Mouse (Mus musculus): ENCODE measurements at regions not wholly inside any gene's neighbourhood (a gene's known extent, or its start where the extent isn't known, plus 50 kb on each side); places are given as distances from the start of the nearest gene placed in this dataset.

DNA sequence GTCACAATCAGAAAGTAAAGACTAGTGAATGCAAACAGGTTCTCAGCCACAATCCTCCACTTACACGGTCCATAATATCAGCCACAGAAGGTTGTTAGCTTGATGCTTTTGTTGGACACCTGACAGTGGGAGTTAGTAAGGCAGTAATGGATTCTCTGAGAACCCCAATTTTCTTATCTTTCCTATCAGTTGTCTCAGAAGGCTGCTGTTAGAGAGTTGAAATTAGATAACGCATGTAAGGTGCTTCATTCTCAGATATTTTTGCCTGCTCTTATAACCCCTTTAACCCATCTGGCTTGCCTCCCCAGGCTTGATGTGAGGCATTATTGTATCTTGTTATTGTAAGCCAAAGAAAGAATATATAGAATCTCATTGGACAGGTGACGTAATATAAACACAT lies 63.0 kb upstream of the Ube2e3 start:
- no peak for DNase-seq (ENCODE audit: low spot score in 2 of 2)

DNA sequence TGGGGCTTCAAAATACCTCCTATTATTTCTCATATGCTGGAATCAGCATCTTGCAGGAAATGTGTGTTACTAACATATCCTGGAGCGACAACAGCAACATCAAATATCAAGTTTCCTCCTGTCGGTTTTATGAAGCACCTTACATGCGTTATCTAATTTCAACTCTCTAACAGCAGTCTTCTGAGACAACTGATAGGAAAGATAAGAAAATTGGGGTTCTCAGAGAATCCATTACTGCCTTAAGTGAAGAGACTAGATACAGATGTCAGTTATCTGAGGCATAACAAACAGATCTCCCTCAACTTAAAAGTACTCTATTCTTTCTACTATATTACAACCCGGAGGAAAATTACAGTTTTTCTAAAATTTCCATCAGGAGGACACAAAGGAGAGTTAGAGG lies 64.4 kb upstream of the Ube2e3 start:
- no peak for DNase-seq (ENCODE audit: low spot score in 2 of 2)

DNA sequence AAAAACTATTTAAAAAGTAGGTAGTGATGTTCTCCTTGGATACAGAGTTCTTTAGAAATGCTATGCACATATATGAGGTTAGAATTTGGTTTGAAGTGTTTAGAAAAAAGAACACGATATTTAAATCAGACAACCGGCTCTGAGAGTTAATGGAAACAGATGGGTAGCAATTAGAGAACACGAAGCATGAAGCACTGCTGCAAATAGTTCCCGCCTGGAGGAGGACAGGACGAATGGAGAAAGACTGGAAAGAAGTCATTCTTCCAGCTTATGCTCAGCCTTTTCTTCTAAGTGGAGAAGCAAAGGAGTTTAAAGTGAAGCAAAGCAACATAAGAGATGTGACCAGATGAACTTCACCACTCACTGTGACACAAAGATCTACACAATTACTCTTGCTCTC lies 72.5 kb upstream of the Ube2e3 start:
- DNase-seq (ENCODE audit: low spot score in 2 of 2): no peak

DNA sequence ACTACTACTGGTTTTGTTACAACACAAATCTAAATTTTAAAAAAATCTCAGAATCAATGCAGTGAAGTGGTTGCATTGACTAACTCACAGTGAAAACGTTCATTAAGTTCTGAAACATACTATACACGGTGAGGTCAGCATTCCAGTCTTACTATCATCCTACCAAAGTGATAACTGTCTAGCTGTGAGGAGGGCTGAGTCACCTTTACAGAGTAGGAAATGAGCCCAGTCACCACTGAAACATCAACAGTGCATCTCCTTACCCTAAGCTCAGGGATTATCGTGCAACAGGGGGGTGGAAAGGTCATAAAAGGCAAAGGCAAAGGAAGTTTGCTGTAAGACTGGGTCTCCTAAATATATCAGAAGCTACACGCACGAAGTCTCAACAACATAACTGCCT lies 73.2 kb upstream of the Ube2e3 start:
- DNase-seq (ENCODE audit: low spot score in 2 of 2): no peak

DNA sequence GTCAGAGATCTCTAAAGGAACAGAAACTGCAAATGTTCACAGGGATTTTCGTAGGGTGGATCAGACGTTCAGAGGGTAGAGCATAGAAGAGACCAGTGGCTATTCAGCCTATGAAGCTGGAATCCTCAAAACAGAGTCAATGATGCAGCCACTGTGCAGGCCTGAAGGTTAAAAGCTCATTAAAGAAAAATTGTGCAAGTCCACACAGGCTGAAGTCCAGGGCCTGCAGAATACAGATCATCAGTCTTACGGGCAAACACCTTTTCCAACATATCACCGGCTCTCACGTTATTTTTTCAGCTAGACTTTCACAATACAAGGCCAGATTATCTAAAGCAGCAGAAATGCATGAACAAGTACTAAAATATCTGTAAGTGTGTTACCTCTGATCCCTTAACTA lies 78.8 kb upstream of the Ube2e3 start:
- DNase-seq (ENCODE audit: low spot score in 2 of 2): no peak

DNA sequence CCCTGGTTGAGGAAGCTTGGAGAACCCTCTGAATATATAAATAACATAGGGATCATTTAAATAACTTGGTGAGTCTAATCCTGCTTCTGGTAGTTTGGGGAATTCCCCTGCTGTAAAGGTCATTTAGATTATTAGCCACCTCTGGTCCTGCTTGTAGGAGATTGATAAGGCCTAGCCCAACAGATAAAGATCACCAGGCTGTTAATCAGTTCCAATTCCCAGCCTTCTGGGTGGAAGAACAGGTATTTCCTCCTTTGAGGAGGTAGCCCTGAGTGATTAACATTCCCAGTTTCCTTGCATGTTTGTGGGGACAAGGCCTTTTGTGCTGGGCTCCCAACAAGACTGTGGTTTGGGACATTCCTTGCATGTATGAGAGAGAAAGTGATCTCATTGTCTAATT lies 79.7 kb upstream of the Ube2e3 start:
- DNase-seq (ENCODE audit: low spot score in 2 of 2): no peak

DNA sequence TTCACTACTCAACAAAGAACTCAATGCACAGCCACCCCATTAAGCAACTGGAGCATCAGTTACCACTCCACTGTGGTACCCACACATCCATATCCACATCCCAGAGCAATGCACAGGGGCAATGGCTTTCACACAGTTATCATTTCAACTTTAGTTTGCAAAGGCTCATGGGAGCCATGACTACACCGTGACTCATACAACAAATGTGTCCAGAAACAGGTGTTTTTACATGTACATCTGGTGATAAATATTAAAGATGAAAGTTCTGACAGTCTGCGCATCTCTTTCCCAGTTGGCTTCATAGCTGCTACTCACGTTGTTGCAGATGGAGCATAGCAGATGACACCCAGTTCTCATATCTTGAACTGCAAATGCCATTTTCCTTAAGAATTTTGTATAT lies 88.0 kb upstream of the Ube2e3 start:
- DNase-seq (ENCODE audit: low spot score in 2 of 2): no peak

DNA sequence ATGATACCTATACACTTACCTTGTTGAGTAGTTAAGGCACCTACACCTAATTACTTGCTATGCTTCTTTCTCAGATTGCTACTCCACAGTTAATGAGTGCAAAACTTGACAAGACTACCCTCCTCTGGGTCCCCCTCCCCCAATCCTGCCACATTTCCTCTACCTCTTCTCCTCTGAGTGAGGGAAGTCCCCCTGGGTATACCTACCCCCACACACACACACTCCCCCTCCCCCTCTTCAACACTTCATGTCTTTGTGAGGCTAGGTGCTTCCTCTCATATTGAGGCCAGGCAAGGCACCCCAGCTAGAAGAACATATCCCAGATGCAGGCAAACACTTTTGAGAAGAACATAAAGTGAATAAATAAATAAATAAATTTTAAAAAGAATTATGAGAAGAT lies 90.3 kb upstream of the Ube2e3 start:
- DNase-seq (ENCODE audit: low spot score in 2 of 2): no peak

DNA sequence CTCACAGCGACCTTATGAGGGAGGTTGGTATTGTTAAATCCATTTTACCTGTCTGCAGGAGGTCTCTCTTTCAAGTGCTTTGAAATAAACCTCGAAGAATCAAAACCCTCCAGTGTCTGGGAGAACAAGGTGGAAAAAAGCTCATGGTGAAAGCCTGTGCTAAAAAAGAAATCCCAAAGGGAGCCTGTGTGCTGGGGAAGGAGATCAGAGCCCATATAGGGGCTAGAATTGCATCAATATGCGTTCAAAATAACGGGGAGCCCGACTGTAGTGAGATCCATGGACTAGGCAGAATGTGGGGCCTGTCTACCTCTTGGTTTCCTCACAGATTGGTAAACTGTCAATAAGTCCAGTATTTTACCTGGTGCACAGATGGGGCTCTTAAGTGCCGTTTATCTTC lies 113.6 kb upstream of the Ube2e3 start:
- DNase-seq (ENCODE audit: low spot score in 2 of 2): no peak

DNA sequence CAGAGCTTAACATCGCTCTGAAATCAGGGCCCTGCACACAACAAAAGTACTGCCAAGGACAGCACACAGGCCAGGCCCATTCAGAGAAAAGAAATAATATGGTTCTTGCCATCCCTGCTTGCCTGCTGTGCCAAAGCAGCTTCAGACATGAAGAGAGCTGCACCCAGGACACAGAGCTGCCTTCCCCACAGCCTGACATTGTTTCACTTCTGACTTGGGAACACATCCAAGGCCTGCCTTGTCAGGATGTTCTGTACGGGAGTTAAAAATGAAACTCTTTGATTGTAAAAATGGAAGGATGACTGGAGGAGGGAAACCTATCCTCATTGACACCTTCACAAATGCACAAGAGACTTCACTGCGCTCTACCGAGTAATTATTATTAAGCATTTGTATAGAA lies 114.0 kb upstream of the Ube2e3 start:
- peak in 1 of 2 experiments; percentile 1 for DNase-seq (ENCODE audit: low spot score in 2 of 2)

DNA sequence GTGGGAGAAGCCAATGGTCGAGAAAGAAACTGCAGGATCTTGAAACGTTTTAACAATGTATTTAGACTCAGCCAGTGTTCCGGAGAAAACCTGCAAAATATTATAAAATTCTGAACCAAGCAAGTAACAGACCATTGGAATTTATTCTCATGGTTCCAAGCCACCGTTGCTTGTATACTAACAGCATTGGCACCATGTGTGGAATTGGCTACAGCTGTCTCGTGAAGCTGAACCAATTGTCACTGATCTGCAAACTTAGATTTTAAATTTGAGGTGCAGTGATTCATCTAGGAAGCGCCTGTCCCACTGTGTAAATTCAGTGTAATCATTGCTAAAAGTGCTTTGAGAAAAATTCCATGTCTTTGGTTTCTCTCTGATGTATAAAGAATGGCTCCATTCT lies 137.8 kb upstream of the Ube2e3 start:
- DNase-seq (ENCODE audit: low spot score in 2 of 2): no peak

DNA sequence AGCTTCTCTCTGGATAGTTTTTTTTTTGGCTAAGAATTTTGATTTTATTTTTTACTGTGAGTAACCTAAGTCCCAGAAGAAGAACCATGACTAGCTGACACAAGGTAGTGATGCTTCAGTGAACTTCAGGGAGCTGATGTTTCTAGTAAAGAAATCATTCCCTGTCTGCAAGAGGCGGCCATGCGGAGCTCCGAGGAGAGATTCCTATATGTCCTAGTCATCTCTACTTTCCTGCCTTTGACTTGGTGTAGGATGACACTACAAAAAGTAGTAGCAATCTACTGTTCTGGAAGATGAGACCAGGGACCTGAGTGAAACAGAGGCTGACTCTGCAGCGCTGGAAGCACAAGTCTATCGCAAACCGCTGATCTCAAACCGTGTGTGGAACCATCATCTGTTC lies 141.9 kb upstream of the Ube2e3 start:
- DNase-seq (ENCODE audit: low spot score in 2 of 2): no peak

DNA sequence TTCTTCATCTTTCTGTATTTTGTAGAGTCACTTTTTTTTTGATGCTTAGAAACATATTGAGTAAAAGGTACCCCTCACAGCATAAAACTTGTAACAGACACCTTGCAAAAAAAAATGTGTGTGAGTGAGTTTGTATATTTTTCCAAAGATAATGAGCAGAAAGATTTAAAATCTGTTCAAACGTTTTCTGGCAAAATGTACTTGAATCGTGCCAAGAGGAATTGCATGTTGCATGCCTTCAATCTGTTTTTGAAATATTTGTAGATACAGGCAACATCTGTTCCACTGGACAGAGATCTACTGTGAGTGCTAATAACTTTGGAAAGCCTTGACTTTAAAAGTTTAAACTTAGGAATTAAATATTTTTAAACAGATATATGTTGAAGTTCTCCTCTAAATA lies 143.5 kb upstream of the Ube2e3 start:
- DNase-seq (ENCODE audit: low spot score in 2 of 2): no peak

DNA sequence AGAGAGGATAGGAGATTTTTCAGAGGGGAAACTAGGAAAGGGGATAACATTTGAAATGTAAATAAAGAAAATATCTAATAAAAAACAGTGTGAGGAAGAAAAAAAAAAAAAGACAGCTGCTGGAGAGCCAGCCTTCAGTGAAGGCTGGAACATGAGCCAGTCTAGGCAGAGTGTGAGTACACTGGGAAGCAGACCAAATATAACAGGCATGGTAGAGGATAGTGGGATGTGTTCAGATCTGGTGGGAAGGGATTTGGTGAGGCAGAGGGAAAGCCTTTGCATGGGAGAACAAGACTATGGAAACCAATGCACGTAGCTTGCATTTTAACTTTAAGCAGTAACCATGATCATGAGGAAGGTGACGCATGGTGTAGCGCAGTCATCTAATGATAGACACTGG lies 144.5 kb upstream of the Ube2e3 start:
- DNase-seq (ENCODE audit: low spot score in 2 of 2): peak; percentile 7 to 34

DNA sequence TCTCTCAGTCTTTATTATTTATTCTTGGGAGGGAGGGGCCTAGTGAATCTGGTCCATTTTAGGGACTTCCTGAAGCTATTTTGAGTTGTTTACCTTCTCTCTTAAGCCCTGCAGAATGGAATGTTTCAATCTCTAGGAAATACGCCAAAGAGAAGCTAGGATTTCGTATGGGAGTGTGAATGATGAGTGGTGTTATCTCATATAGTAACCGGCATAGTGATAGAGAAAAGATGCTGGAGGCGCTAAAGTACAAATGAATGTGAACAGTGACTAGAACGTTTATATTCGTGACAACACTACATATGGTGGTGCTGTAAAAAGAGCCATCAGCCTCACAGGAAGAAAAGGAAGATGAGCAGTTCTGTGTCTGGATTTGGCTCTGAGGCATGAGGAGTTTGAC lies 145.2 kb upstream of the Ube2e3 start:
- DNase-seq (ENCODE audit: low spot score in 2 of 2): peak in 1 of 2 experiments; percentile 11

DNA sequence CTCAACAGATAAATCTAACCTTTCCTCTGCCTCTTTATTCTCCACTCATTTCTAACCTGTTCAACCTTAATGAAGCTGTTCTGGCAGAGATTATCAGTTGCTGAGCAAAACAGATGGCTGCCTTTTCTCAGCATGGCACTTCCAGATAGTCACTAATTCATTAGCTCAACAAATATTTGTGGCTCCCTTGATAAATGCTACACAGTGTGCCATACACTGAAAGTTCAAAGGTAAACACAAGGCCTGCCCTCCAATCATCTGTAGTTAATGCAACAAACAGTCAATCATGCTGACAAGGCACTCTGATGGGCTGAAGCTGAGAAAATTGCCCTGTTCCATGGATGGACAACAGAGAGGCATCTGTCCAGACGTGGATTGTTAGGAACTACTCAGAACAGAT lies 149.4 kb upstream of the Ube2e3 start:
- no peak for DNase-seq (ENCODE audit: low spot score in 2 of 2)

DNA sequence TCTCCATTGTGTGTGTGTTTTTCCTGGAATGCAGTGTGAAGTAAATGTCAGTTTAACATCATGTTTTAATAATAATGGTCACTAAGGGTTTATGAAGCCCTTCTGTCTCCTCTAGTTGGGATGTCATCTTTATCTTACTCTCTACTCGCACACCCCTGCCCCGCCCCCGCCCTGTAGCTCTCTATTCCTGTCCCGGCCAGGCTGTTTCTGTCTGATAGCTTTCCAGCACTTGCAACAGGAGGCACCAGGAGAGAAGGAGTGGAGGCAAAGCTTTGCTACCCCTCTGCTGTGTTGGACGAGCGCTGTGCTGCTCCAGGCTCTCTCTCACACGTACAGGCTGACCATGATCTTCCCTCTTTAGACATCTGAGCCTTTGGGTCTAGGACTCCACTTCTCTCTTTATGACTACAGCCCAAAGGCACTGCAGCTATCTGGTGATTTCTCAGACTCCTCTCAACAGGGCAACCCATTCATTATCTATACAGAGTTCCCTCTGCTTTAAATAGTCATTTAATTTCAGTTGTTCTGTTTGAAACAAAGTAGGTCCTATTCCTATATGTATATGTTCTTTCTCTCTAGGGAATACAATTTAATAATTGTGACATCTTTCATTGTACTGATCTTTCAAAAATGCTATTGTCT lies 151.6 kb upstream of the Ube2e3 start:
- DNase-seq (ENCODE audit: low spot score in 2 of 2): no peak

DNA sequence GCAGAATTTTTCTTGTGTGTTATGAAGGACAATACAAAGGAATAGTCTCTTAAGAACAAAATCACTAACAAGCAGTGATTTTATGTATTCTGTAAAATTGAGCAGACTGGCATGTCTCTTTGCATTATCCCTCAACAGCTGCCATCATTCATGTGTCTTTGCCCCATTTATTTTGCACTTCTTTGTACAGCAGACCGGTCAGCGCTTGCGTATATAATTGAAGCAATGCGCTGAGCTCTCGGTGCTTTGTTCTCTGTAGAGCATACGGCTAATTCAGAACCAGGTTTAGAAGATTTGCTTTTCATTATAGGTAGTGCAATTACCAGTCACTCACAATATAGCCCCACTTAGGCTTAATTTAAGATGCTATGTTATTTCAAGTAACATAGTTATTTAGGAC lies 173.1 kb upstream of the Ube2e3 start:
- DNase-seq (ENCODE audit: low spot score in 2 of 2): no peak

DNA sequence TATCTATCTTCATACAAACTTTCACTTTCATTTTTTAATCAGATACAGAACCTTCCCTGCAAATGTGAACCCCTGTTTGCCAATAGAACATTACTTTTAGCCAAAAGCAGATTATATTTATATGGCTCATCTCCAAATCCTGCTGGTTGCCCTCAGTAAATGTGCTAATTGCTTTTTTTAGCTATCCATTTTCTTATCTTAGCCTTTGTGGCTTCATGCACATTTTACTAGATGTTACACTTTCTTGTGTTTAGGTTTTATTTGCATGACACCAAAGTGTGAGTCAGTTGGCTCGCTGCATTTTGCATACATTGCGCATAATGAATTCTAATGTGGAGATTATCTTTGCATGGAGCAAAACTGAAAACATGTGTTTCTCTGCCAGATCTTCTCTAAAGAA lies 211.3 kb upstream of the Ube2e3 start:
- DNase-seq (ENCODE audit: low spot score in 2 of 2): peak; percentile 5 to 21

DNA sequence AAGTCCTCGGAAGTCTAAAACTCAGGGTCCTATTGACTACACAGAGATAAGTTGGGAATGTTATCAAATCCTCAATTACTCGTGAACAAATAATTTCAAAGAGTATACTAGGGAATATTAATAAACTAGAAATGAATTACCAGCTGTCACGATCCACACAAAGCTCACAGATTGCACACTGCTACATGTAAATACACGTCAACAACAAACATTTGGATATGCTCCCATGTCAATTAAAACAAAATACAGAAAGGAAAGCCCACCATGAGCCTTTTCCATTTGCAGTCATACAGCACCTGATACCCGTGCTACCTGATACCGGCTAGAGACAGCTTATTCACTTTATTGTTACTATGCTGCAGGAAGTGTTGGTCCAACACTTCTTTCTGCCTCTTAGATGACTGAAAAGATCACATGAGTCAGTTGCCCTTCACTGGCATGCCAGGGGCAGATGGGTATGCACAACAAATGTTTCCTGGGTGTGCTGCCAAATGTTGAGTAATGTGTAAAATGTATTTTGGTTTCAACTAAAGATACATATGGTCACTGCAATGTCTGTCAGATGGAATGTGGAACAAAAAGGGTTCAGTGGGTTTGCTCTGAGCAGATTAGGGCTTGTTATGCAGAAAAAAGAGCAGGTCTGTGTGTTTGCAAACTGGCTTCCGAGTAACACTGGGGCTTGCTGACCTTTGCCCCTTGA lies 212.6 kb upstream of the Ube2e3 start:
- DNase-seq (ENCODE audit: low spot score in 2 of 2): peak; percentile 29 to 54

DNA sequence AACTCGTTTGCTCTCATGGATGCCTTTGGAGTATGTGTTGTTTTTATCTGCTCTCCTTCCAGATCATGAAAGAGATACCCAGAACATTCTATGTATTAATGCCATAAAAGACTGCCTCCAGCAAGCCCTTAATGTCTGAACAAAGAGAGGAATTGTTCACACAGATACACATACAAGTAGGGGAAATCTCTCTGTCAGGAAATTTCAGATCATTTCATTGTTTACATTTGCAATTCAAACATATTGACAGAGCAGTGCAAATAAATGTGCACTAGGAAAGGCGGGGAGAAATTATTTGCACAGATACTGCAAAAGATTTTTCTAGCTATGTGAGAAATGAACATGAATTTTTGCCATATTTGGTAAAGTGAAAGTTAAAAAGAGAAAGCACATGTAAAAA lies 216.4 kb upstream of the Ube2e3 start:
- DNase-seq (ENCODE audit: low spot score in 2 of 2): no peak

DNA sequence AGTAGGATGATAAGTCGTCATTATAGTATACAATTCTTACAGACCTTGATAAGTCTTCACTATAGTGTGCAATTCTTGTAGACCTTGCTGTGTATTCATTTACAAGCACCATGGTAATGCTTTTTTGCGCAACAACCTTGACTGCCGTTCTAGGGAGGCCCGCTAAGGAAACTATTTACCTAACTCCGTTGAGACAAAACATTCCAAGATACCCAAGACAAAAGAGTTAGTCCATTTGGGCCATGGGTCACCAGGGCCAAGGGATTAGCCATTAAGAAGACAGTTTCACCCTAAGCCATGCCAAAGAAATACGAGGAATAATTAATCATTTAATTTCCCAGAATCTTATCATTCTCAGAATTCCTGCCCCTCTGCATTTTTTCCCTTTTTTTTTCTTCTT lies 227.6 kb upstream of the Ube2e3 start:
- DNase-seq (ENCODE audit: low spot score in 2 of 2): no peak

DNA sequence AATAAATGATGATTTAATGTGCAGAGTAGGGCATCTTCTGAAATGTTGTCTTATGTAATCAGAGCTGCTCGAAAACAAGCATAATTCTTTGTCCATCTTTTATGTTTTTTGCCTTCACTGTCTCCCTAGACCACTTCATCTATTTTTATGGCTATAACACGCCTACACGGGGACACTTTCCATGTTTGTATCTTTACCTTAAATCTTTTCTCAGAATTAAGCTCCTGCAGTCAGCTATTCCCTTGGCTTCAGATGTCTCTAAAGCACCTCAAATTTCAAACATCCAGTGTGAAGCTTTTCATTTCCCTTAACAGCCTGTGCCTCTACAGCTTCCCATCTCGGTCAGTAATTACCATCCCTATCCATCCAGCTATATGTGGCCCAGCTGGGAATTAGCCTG lies 242.7 kb upstream of the Ube2e3 start:
- no peak for DNase-seq (ENCODE audit: low spot score in 2 of 2)
